Mouse (Mus musculus) regulatory T cell (primary cell): ENCODE measurements around the gene Pde6g.
"Not testable (repeated sequence)": the region's sequence is repeated elsewhere in the genome, so short reads cannot be mapped to it uniquely, and the experiment has no call there.

Source experiments
- in situ Hi-C: fragments of 300-600 bp; cut with MboI, MseI; formaldehyde crosslinking; loops from one replicate; pipeline ENCODE4 v1.15.1; 2025; ENCODE audit warnings: high pct_unique_total_duplicates

Gene Pde6g

DNA sequence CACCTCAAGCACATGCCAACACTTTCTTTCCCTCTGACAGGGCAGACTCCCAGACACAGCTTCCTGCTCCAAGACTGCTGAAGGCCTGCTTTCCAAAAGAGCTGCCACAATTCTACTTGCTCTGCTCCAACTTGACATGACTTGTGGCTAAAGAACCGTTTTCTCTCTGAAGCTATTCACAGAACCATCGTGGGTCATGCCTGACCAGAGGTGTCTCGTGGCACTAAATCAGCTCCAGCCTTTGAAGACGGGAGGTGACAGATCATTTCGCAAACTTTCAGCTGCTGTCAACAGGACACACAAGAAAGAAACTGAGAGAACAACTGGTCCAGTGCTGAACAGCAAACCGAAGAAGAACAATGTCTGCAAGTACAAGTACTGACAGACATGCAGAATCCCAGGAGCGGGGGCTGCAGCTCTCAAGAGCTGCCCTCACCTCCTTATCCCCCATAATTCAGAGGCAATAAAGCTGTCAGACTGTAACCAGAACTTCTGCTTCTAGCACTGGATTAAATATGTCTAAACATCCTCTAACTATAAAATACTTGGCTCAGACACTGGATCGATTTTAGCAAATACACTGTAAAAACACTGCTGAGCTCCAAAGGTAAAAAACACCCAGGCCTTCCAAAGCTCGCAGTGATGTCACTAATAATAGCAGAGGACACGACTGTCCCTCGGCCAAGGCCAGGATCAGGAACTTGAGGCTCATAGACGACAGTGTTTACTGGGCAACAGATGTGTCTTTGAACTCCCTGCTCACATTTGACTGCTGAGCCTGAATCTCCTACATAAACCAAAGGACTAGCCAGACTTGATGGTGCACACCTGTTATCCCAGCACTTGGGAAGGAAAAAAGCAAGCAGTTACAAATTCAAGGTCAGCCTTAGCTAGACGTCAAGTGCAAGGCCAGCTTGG, 30.4 kb downstream of the Pde6g start:
- in situ Hi-C loops: no loop called here

DNA sequence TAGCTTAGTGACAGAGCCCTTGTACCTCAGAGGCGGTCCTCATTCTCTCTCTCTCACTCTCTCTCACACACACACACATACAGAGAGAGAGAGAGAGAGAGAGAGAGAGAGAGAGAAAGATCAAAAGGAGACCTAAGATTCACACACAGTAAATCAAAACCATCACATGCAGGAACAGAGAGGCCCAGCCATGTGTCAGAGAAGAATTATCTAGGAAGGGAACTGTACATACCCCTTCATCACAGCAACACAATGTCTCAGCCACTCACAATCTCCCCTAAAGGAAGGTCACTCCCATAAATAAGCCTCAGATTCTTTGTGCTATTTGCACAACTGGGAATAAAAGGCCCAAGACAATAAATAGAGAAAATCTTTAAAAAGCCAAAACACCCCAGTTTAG, 34.7 kb downstream of the Pde6g start:
- in situ Hi-C loops: no loop called here

DNA sequence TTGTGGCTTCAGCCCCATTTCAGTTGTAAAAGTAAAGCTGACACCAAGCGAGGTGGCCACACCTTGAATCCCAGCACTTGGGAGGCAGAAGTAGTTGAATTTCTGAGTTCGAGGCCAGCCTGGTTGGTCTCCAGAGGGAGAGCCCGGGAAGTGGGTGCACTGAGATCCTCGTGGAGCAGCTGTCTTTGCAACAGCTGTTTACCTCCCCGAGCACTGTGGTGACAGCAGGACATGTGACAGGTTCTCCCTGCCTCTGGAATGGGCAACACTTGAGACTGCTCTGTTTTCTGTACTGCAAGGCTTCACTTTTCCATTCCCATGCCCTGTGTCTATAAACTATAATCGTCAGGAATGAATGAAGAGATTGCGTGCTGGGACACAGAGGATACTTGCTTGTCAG, 35.4 kb downstream of the Pde6g start:
- in situ Hi-C loops: no loop called here

DNA sequence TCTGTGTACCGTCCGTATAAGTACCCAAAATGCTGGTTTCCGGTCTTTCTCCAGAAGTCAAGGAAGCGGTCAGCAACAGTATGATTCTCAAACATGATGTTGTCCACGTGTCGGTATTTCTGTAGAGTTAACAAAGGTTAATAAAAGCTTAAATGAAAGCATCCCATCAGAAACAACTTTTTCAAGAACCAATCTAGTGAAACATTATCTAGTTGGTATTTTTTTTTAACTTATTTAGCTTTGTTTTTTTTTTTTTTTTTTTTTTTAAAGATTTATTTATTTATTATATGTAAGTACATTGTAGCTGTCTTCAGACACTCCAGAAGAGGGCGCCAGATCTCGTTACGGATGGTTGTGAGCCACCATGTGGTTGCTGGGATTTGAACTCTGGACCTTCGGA, 39.7 kb downstream of the Pde6g start:
- in situ Hi-C loops: not testable (repeated sequence)

DNA sequence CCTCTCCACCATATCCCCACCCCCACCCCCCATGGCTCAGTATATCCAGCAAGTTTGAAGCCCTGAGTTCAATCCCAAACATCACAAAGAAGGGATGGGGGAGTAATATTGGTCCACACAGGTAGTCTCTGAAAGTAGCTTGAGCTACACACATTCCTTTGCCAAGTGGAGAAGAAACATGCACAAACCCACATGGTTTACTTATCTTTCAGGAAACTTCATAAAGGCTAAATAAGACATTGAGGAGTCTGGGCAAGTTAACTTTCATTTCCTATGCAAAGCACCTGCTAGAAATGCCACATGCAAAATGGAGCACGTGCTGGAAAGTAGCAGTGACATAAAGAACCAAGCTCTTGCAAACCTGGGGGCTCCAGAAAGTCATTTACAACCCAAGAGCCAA, 46.9 kb downstream of the Pde6g start:
- in situ Hi-C loops: no loop called here

DNA sequence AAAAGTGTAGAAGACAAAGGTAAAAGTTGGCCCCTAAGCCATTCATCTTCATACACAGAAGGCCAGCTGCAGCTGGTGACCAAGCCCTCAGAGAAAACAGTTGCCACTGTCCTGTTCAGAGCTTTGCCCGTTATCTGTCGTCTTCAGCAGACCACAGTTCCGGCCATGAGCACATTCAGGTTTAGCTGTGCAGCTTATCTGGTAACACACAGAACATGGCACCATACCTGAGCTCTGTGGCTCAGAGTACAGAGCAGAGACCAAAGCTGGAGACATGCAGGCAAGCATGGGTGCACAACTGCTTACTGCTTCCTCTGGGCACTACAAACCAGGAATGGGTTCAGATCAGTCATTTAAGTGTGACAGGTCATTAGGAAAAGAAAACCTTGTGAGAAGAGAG, 47.4 kb downstream of the Pde6g start:
- in situ Hi-C loops: no loop called here

DNA sequence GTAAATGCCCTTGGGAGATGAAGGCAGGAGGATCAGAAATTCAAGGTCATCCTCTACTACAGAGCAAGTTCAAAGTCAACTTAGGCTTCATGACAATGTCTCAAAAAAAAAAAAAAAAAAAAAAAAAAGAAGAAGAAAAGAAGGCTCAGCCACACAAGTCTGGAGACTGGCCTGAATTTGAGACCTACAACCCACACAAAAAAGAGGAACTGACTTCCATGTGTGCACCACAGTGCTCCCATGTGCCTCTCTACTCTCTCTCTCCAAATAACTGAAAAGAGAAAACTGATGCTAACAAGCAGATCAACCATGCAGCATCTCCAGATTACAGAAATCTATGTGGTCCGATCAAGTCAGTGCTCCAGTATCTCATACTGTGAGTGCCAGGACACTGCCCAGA, 48.5 kb downstream of the Pde6g start:
- in situ Hi-C loops: no loop called here

DNA sequence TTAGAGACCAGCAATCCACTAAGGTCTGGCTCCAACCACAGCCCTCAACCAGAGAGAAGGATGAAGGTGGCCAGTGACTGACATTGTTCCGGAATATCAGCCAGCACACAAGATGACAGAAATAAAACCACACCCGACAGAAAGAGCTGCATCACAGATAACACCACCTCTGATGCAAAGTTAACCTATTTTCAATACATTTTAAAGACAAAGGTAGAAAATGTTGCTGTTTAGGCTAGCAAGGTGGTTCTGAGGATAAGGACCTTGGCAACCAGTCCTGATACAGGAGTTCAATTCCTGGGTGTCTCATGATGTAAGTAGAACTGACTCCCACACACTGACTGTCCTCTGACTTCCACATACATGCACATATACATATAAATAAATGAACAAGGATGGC, 54.0 kb downstream of the Pde6g start:
- in situ Hi-C loops: no loop called here
